Mouse (Mus musculus): Measurements from ENCODE around the gene Adam30. TPM values are rescaled to one million over a fixed set of nuclear protein-coding genes. Genes with fewer than 3 reads are reported as not detected.
"Not testable (repeated sequence)": the region's sequence is repeated elsewhere in the genome, so short reads cannot be mapped to it uniquely, and the experiment has no call there.

Gene Adam30
- total RNA-seq (2022): not detected

DNA sequence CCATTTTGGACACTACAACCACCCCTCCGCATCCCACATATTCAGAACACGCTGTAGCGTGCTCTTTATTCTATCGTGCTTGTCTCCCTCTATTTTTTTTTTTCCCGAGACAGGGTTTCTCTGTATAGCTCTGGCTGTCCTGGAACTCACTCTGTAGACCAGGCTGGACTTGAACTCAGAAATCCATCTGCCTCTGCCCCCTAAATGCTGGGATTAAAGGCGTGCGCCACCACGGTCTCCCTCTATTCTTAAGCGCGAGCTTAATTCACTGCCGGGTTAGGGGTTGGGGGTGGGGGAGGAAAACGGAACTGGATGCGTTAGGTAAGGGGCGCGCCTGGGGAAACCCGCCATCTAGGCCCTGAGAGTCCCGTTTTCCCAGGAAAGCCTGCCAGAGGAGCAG, at the start of gene Adam30:
Gene Adam30 (plus strand): TSS at position 301 of the 400 bp plus-strand sequence.
- DNase-seq (ENCODE audit: low spot score): no peak

DNA sequence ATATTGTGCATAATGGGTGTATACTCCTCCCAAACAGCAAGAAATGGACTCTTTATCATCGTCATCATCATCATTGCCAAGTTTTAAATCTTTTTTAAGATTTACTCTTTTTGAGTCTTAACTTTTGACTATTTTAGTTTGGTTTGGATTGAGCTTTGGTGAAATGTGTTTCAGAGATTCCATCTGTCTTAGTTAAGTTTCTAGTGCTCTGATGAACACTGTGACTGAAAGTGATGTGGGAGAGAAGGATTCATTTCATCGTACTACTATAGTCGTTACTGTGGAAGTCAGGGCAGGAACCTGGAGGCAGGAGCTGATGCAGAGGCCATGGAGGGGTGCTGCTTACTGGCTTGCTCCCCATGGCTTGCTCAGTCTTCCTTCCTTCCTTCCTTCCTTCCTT, 42.2 kb upstream of the Adam30 start:
- no peak for DNase-seq (ENCODE audit: low spot score)

DNA sequence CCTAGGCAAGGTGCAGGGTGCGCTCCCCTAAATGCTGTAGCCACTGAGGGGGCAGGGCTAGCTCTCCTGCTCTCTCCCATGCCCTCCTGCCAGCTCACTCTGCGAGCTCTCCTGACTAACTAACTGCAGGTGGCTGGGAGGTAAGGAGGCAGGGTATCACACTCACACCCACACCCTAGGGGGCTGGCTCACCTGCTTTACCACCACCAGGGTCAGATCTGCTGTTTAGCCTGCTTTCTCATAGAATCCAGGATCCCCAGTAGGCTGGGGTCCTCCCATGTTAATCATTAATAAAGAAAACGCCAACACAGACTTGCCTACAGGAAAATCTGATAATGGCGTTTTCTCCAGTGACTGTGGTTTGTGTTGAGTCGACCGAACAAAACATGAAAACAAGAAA, 41.1 kb upstream of the Adam30 start:
- DNase-seq (ENCODE audit: low spot score): no peak

DNA sequence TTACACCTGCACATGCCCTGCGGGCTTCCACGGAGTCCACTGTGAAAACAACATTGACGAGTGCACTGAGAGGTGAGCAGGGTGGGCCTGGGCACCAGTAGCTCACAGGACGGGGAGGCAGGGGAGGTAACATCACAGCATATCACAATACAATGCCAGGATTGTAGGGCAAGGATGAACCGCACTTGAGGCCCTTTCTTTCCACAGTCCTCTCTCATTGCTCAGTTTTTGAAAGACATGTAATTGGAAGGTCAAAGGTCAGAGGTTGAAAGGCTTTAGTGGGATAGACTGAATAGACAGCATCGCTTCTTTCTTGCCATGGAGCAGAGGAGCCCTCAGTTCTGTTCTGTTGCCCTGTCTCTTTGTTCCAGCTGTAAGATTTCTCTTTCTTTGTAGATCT, 39.5 kb upstream of the Adam30 start:
- DNase-seq (ENCODE audit: low spot score): no peak

DNA sequence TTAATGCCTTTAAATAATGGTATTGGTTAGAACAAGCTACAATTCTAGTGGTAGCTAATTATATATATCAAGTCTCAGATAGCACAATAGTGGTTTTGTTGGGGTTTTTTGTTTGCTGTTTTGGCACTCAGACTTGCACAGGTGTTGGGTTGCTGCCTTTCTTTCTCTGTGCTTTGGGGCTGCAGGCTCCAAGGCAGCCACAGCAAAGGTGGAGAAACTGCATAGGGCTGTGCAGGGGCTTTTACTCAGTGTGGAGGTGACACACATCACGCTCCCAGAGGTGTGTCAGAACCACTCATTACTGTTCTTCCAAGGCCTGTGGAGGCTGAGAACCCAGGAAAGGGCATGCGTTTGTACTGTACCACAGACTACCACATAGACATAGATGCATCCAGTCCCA, 32.7 kb upstream of the Adam30 start:
- DNase-seq (ENCODE audit: low spot score): no peak

DNA sequence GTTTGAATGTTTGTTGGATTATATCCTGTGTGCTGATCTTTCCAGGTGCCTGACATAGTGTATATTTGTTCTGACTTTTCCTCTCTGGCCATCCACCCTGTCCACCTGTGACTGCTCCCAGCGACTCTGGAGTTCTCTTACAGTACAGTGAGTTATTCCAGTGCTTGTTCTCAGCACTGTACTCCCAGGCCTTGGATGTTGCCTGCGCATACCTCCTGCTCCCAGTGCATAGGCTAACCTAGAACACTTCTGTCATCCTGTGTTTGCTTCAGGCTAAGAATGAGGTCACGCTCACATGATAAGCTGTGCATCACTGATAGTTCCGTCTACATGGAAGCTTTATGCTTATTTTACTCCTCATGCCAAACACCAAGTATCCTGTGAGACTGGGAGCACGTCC, 31.7 kb upstream of the Adam30 start:
- no peak for DNase-seq (ENCODE audit: low spot score)

DNA sequence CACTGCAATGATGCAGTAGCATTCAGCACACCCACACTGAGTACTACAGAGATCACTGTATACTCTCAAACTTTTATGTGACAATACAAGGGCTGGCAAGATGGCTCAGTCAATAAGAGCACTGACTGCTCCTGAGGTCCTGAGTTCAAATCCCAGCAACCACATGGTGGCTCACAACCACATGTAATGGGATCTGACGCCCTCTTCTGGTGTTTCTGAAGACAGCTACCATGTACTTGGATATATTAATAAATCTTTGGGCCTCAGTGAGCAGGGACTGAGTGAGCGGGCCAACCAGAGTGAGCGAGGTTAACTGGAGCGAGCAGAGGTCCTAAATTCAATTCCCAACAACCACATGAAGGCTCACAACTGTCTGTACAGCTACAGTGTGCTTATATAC, 28.3 kb upstream of the Adam30 start:
- DNase-seq (ENCODE audit: low spot score): not testable (repeated sequence)

DNA sequence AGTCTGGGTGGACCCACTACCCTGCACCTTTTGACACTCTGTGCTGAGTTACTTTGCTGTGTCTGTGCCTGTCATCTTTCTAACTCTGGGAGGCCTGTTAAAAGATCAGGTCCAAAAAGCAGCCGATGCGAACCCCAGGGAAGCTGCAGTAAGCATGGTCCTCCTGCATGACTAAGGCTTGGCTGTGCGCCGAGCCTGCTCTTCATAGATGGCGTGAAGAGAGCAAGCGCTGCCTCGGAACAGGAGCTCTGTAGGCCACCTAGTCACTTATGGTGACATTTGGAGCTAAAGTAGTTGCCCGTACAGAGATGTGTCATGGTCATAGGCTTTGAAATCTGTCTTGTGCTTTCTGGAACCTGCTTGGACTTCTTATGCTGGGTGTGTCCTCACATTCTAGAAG, 27.8 kb upstream of the Adam30 start:
- no peak for DNase-seq (ENCODE audit: low spot score)

DNA sequence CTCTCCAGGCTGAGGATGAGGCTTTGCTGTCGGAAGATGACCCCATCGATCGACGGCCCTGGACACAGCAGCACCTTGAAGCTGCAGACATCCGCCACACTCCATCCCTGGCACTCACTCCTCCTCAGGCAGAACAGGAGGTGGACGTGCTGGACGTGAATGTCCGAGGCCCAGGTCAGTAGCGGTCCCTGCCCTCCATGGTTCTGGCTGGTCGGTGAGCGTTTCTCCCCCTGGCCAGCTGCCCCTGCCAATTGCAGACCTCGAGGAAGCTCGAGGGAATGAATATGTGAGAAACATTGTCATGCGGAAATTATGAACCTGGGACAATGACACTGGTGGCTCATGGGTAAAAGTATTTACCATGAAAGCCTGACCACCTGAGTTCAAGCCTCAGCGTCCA, 19.0 kb upstream of the Adam30 start:
- DNase-seq (ENCODE audit: low spot score): no peak

DNA sequence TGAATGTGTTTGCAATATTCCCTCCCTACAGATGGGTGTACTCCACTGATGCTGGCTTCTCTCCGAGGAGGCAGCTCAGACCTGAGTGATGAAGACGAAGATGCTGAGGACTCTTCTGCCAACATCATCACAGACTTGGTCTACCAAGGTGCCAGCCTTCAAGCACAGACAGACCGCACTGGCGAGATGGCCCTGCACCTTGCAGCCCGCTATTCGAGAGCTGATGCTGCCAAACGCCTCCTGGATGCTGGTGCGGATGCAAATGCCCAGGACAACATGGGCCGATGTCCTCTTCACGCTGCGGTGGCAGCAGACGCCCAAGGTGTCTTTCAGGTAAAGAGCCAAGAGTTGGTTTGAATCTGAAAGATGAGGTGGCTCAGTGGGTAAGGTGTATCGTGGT, 17.6 kb upstream of the Adam30 start:
- DNase-seq (ENCODE audit: low spot score): no peak

DNA sequence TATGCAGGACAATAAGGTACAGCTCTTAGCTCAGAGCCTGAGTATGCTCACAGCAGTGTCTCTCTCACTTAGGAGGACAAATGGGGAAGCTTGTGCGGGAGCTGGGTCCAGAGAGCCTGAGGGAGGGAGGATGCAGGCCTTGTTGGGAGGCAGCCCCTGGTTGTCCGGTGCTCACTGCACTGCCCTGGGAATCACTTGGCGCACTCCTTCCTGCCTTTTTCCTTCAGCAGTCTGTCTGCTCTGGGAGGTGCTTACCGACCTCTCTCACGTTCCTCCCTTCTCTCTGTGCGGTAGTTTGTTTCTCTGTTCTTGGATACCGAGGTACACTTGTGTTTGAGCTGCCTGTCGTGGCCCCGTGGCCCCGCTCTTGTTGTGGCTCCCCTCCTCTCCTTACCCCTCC, 15.2 kb upstream of the Adam30 start:
- DNase-seq (ENCODE audit: low spot score): no peak

DNA sequence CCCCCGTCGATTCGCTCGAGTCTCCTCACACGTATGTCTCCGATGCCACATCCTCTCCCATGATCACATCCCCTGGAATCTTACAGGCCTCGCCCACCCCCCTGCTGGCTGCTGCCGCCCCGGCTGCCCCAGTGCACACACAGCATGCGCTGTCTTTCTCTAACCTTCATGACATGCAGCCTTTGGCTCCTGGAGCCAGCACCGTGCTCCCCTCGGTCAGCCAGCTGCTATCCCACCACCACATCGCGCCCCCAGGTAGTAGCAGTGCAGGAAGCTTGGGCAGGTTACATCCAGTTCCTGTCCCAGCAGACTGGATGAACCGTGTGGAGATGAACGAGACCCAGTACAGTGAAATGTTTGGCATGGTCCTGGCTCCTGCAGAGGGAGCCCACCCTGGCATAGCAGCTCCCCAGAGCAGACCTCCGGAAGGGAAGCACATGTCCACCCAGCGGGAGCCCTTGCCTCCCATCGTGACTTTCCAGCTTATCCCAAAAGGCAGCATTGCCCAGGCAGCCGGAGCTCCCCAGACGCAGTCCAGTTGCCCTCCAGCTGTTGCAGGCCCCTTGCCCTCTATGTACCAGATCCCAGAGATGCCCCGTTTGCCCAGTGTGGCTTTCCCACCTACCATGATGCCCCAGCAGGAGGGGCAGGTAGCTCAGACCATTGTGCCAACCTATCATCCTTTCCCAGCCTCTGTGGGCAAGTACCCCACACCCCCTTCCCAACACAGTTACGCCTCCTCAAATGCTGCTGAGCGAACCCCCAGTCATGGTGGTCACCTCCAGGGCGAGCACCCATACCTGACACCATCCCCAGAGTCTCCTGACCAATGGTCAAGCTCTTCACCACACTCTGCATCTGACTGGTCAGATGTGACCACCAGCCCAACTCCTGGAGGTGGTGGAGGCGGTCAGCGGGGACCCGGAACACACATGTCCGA, 13.7 kb upstream of the Adam30 start:
- no peak for DNase-seq (ENCODE audit: low spot score)

DNA sequence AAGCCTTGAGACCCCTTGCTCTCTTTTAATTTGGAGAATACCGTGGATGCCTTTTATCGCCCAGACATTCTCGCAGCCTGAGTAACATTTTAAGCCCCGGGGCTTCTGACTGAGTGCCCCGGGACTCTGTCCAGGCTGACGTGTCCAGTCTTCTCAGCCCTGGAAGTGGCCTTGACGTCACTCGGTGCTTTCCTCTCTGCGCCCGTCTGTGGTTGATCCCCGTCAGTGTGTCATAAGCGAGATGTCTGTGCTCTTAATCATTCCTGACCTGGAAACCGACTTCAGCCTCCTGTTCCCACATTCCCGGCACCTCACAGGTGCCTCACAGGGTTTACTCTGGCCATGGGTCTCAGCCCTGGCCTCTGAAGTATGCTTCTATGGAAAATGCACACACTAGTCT, 12.7 kb upstream of the Adam30 start:
- no peak for DNase-seq (ENCODE audit: low spot score)

DNA sequence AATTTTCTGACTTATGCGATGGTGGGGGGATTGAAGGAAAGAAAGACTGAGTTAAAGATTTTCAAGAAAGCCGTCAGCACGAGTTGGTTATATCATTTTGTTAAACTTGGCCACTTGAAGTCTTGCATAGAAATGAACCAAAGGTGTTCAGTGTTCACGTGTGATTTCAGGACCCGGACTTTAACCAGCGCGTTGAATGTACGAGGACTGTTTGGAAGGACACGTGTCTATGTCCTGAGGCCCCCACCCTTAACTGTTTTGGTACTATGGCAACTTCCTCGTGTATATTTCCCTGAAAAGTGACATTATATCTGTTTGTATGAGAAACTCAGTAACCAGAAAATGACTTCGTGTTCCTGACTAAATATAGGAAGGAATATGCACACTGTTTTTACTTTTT, 10.5 kb upstream of the Adam30 start:
- DNase-seq (ENCODE audit: low spot score): no peak

DNA sequence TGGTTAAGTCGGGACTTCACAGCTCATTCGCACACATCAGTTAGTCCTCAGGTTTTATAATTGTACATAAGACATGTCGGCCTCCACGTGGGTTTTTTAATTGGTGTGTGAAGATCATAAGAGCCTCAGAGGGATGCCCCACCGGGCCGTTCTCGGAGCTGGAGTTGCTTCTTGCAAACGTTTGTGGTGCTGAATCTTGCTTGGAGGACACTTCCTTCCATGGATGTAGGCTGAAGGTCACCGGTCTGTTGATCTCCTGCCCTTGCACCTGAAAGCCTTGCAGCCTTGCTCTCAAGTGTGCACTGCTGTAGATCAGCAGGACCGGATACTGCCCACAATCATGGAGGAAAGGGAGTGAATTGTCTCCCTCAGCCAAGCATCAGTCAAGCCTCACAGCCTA, 9.4 kb upstream of the Adam30 start:
- no peak for DNase-seq (ENCODE audit: low spot score)

DNA sequence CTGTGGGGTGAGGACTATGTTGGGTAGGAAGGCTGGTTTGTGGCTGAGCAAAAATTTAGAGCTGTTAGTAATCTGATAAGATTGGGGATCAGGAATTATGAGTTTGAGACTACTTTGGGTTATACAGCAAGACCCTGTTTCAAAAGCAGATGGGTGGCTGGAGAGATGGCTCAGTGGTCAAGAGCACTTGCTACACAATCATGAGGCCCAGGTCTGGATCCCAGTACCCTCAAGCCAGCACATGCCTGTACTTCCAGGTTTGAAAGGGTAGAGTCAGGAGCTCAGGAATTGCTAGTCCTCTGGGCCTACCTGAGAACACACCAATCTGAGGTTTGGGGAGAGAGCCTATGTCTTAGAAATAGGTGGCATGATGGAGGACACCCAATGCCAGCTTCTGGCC, 7.0 kb upstream of the Adam30 start:
- no peak for DNase-seq (ENCODE audit: low spot score)

DNA sequence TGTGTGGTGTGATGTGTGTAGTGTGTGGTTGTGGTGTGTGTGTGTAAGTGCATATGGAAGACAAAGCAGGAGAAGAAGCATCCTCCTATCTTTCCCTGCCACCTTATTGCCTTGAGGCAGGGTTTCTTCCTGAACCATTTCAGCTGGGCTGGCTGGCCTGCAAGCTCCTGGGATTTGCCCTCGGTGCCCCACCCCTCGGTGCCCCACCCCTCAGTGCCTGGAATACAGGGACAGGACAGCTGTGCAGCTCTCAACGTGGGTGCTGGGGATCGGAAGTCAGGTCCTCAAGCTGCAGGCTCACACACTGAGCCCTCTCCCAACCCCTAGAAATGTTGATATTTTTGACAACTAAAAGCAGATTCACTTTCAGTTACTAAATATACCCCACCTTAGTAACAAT, 4.3 kb upstream of the Adam30 start:
- DNase-seq (ENCODE audit: low spot score): no peak

DNA sequence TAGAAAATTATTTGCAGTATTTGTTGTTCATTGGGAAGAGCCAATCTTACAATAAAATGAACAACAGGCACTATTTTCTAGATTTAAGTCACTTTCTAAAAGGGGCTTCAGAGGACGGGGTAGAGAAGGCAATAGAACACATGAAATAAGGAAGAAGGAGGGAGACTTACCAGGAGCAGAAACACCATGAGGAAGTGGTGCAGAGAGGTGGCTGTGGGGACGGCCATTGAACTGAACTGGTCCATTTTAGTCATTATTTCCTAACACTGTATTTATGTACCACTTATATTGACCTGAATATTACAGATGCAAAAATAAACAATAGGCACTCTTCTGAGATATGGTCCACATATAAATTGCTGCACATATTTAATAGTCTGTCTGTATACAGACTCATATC, 3.4 kb upstream of the Adam30 start:
- DNase-seq (ENCODE audit: low spot score): no peak

DNA sequence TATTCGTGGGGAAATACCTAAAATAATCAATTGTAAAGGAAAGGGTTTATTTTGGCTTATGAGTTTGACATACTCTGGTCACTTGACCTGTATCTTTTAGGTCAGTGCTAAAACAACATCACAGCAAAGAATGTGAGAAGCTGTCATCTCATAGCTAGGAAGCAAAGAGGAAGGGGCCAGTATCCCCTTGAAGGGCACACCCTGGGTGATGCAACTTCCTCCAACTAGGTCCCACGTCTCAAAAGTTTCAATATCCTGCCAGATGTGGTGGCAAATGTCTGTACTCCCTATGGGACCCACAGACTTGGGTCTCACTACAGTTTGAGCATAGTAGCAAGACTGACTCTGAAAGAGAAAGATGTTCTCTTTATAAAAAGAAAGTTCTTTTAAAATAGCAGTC, 2.8 kb upstream of the Adam30 start:
- DNase-seq (ENCODE audit: low spot score): no peak

DNA sequence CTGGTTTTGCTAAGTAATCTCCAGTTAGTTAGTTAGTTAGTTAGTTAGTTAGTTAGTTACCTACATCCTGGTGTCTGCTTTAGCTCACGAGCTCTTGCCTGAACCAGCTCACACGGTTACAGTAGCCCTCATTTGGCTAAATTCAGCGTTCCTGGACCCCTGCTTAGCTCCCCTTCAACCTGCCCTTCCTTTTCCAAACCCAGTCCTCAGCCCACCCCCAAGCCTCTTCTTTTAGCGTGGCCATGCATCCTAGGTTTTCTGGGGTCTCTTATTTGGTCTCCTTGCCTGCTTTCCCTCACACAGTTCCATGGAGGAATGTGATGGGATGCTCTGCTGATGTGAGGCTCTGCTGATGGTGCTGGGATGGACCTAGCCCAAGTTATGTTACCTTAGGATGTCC, 1.8 kb upstream of the Adam30 start:
- no peak for DNase-seq (ENCODE audit: low spot score)

DNA sequence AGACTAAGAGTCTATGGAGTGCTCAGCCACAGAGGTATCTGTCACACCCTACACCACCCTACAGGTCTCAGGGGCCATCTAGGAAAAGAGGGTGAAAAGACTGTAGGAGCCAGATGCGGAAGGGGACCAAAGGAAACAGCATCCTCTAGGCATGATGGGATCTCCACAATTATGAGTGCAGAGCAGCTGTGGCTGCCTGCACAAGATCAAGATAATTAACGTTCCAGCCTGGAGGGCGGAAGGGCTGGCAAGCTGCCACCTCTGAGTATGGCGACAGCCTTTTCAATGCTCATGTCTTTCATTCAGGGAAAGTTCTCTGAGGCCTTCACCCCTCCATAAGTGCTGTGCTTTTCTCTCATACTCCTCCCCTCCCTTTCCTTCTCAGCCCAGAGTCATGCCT, 1.1 kb upstream of the Adam30 start:
- DNase-seq (ENCODE audit: low spot score): no peak

DNA sequence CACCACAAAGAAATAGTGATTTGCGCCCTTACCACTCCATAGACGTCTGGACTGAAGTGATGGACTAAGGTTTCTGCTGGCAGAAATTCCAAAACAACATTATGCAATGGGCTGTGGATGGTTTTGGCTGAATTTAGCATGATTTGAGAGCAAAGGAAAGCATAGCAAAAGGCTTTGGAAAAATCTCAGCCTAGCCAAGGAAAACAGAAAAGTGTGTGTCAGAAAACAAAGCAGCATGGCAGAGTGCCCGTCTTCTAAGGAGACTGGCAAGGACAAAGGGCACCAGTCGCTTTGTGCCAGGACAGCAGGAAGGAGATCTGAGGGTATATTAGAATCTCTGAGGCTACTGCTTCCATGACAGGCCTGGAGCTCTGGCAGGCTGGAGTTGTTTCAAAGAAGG, 17.9 kb downstream of the Adam30 start:
- DNase-seq (ENCODE audit: low spot score): peak; percentile 35

DNA sequence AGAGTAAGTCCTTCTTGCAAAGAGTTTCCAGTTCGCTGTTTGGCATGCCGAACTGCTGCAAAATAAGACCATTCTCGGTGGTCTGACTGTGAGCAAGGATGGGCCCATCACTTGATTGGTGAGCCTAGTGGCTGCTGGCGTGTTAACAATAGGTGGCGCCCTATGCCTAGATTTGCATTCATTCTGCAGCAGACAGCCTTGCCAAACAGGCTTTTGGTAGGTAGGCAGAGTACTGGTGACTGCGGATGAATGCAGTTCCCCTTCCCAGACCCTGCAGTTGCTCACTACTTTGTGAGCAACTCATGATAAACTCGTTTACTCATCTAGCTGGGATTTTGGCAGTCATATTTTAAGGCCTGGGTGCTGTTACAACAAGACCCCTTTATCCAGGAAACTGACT, 20.4 kb downstream of the Adam30 start:
- peak; percentile 14 for DNase-seq (ENCODE audit: low spot score)

DNA sequence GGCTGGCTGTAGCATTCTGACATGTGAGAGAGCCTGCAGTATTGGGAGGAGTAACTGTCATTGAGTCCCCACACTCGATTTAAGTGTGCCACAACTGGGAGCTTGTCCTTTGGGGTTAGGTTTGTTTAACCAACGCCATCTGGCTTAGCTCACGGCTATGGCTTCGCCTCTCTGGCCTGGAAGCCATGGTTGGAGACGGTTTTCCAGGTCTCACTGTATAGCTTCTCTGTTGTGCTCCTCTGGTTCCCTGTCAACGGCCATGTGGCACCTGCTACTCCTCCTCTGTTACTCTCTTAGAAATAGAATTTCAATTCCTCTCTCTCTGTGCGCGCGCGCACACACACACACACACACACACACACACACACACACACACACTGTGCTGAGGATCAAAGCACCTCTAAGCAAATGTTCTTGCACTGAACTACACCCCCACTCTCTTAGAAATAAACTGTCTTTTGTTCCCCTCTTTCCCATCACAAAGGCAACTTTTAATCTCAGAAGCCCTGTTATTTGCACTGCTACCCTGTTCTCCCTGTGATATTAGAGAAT, 24.8 kb downstream of the Adam30 start:
- no peak for DNase-seq (ENCODE audit: low spot score)
